Mouse (Mus musculus) layer of hippocampus, postnatal 25 days (tissue): ENCODE measurements around the gene Gm17349. TPM values are rescaled to one million over a fixed set of nuclear protein-coding genes. Genes with fewer than 3 reads are reported as not detected.

ENCODE experiments used
- DNase-seq, 2 experiments: peaks; one replicate each; pipeline ENCODE4 v3.0.0; 2022; ENCODE audit warnings: mixed read lengths in 2 of 2, low spot score in 1 of 2; ENCODE audit errors: extremely low spot score in 1 of 2
- total RNA-seq, 2 experiments: library from RNA; stranded (reverse); gene quantifications; 2 replicates each; pipeline ENCODE4 v1.2.3; 2021

Gm17349 gene
- total RNA-seq, 2 experiments from 2014 or later = 5.3 to 9.0 TPM

DNA sequence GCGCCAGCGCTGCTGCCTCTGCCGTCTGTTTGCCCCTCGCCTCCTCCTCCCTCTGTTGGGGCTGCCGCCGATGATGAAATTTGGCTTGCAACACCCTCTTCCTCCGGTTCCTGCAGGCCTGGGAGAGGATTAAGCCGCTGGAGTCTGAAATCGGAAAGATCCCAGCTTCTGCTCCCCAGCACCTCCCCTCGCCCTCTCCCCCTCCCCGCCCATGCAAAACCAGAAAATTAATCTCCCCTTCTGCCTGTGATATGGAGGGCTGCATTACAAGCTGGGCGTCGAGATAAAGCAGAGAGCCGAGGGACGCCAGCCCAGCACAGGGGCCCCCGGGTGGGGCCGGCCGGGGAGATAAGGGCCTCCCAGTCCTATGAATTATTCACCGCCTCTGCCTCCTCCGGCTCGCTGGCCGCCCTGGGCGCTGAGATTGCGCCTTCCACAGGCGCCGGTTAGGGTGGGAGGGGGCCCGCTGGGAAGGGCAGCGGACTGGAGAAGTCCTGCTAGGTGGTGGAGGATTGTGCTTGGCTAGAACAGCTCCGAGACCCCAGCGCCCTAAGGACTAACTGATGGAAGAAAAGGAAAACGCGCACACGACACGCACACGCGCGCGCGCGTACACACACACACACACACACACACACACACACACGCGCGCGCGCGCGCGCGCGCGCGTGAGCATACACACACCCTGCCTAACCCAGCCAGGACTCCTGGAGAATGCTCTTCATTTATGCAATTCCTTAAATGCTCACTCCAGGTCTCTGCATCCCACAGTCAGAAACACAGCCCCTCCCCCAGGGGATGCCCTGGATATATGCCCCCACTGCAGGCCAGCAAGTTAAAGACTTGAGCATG, 40.5 kb downstream of the Gm17349 start:
- peak; percentile 60 to 63 for DNase-seq

DNA sequence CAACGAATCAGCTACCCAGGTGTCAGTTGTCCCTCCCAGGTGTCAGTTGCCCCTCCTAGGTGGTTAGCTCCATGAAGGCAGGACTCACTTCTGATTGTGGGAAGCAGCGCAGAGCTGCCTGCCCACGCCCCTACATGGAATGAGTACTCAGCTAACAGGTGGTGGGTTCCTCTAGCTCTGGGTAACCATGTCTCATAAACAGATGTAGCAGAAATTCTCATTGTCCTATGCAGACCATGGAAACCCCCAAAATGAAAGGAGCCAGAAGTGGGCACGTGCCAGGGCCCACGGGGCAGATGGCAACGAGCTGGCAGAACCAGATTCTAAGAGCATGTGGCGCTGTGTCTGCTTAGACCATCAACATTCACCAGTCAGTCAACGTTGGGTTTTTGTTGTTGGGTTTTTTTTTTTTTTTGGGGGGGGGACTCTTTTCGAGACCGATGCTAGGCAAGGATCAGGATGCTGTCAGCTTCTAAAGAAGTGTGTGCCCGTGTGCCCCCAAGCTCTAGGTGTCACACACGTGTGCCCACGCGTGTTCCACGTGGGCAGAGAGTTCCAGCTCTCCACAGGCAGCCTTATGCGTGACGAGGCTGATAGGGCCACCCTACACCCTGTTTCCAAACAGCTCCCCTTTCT, 41.2 kb downstream of the Gm17349 start:
- DNase-seq = peak; percentile 45 to 63

DNA sequence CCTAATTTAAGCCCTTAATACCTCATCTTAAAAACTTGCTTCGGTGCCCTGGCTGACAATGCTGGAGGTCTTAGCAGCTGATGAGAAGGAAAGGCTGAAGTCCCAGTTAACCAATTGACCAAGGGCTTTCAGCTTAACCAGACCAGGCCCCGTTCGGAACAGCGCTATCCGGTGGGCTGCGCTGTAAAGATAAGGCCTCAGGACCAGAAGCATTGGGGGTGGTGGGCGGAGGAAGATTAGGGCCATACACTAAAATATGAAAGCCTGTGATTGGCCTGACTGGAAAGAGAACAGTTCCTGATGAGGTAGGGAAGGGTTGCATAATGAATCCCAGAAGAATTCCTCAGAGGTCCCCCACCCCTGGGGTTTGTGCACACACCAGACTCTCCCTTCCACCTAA, 42.9 kb downstream of the Gm17349 start:
- no peak for DNase-seq

DNA sequence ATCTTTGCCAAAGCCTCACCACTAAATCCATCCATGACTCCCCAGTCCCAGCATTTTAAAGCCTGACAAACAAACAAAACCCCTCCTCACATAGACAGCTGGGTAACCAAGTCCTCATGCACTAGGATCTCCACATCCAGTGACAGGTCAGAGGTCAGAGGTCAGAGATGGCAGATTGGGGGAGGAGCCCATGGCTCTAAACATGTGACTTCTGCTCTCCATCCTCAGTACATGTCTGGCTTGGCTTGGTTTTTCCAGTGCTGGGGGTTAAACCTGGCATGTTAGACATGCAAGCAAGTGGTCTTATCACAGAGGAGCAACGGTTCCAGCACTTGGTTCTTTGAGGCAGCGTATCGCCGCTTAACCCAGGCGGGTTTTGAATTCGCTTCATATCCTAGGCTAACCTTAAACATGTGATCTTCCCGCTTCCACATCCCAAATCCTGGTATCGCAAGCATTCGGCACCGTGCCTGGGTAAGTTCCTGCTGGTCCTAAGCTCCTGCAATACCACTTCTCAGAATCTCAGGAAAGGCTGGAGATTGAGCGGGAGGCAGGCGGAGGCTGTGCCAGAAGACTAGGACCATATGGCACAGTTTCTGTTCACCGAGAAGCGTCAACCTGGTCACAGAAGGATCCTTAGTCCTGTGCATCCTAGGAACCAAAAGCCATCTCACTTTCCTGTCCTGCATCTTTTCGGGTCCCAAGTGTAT, 44.0 kb downstream of the Gm17349 start:
- DNase-seq = no peak

DNA sequence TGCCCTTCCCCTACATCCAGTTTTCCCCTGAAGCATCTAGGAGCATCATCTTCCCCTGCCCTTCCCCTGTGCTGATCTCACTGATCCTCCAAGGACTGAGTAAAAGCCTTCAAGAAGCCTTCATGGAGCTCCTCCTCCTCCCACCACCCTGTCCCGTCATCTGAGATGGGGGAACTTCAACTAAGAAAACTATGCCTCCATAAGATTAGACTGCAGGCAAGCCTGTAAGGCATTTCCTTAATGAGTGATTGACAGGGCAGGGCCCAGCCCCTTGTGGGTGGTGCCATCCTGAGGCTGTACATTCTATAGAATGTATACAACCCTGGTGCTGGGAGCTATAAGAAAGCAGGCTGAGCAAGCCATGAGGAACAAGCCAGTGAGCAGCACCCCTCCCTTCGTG, 46.9 kb downstream of the Gm17349 start:
- no peak for DNase-seq

DNA sequence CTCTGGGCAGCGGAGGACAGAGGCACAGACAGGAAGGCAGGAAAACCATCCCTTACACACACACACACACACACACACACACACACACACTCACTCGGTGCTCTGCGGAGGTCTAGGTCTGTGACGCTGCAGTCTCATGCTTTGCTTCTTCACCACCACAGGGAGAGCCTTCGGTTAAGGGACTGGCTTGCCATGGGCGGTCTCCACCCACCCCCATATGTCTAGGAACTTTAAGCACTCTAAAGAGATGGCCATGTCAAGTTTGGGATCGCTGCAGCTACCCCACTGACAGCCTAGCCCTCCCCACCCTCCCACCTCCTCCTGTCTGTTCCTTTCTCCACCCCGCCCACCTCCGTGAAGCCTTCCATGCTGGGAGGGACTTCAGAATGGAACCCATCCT, 49.3 kb downstream of the Gm17349 start:
- DNase-seq = no peak

DNA sequence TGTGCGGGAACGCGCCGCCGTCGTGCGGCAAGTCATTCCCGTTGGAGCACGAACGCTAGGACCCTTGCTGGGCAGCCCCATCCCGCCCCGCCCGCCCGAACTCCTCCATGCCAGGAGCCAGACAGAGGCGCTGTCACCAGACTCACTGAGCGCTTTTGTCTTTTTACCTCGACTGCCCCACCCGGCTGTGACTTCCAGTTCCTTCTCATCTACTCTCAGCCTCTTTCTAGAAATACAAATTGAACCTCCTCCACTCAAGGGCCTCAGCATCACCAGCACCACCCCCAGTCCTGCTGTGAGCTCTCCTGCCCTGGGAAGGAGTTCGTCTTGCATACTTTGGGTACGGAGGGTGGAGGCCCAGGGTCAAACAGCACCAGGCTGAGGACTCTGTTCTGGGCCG, 51.4 kb downstream of the Gm17349 start:
- DNase-seq = no peak

- DNase-seq = no peak
Measured at GRCm38 (mm10) chr15:99653291-99653690, 52.0 kb downstream of the Gm17349 start.

Other genes with a start within 250 kb of the Gm17349 start
- gene Nckap5l, start 247.7 kb downstream of the Gm17349 start, total RNA-seq = 10 to 100 TPM; 18.4 to 26.0 TPM
- 1 to 10 TPM; 5.0 to 5.3 TPM for gene Bcdin3d, start 230.8 kb downstream of the Gm17349 start, total RNA-seq
- gene Faim2, start 177.3 kb downstream of the Gm17349 start, total RNA-seq = 100 to 1,000 TPM; 317 to 343 TPM
- gene Aqp2, start 126.4 kb downstream of the Gm17349 start, total RNA-seq = under 1 TPM in 1 of 2 experiments, not detected in 1; 0.20 TPM
- under 1 TPM in 1 of 2 experiments, not detected in 1; 0.15 TPM for gene Aqp5, start 114.7 kb downstream of the Gm17349 start, total RNA-seq
- gene Aqp6, start 104.1 kb downstream of the Gm17349 start, total RNA-seq = not detected
- 1 to 10 TPM; 4.4 to 6.2 TPM for gene Racgap1, start 53.8 kb downstream of the Gm17349 start, total RNA-seq
- gene Asic1, start 35.1 kb downstream of the Gm17349 start, total RNA-seq = 10 to 100 TPM; 29.6 to 32.0 TPM
- gene Smarcd1, start 3.4 kb downstream of the Gm17349 start, total RNA-seq = 100 to 1,000 TPM; 101 to 117 TPM
- 100 to 1,000 TPM; 128 to 145 TPM for gene Gpd1, start 12.0 kb upstream of the Gm17349 start, total RNA-seq
- gene Cox14, start 20.1 kb upstream of the Gm17349 start, total RNA-seq = 100 to 1,000 TPM; 124 to 135 TPM
- gene Cers5, start 67.4 kb upstream of the Gm17349 start, total RNA-seq = 10 to 100 TPM; 29.0 to 34.0 TPM
- gene Lima1, start 170.0 kb upstream of the Gm17349 start, total RNA-seq = 10 to 100 TPM; 10.1 to 13.8 TPM